Mouse (Mus musculus): Measurements from ENCODE around the gene Dnaaf3. TPM values are rescaled to one million over a fixed set of nuclear protein-coding genes. Genes with fewer than 3 reads are reported as not detected.
"Not testable (repeated sequence)": the region's sequence is repeated elsewhere in the genome, so short reads cannot be mapped to it uniquely, and the experiment has no call there.

Dnaaf3 gene
- 2.9 and 3.2 TPM in 2 replicates for polyA plus RNA-seq (2015; fragmentation: Nextera tagmentation; extraction: Ambion mirVana)

GRCm38 (mm10) chr7:4532005-4532729 lies at the start of gene Dnaaf3:
TSS of gene Dnaaf3 (minus strand) at chr7:4532453.
- Histone ChIP-seq H3K9ac (peak within 1 kb of the TSS; percentile 33), H3K27me3 (no peaks in the 10 kb centered on the region), H3K27ac (no peak within 1 kb of the TSS), H3K36me3 (no peaks in the 10 kb centered on the region), H3K9me3 (no peaks in the 10 kb centered on the region), H3K4me3 (peak within 1 kb of the TSS; percentile 42), H3K4me1 (peaks cover 4% of the 10 kb centered on the region), H3K4me2 (peak within 1 kb of the TSS; percentile 66)
- 5% methylated on average over 28 of the region's 28 CpGs for WGBS
- peak; percentile 89; the same call in 1 of the 2 replicates for ATAC-seq (ENCODE audit: borderline replicate concordance, extremely low read depth, low FRiP score, low TSS enrichment)

GRCm38 (mm10) chr7:4581481-4581880 lies 49.2 kb upstream of the Dnaaf3 start:
- not testable (repeated sequence) for H3K36me3 ChIP-seq; H3K9me3 ChIP-seq; H3K4me1 ChIP-seq; H3K27me3 ChIP-seq; H3K4me2 ChIP-seq; H3K27ac ChIP-seq; H3K4me3 ChIP-seq; ATAC-seq (ENCODE audit: borderline replicate concordance, extremely low read depth, low FRiP score, low TSS enrichment); H3K9ac ChIP-seq
- WGBS: 71% methylated on average over 3 of the region's 3 CpGs

- not testable (repeated sequence) for H3K4me3 ChIP-seq; H3K9me3 ChIP-seq; H3K27ac ChIP-seq; H3K27me3 ChIP-seq; H3K36me3 ChIP-seq; H3K9ac ChIP-seq; H3K4me2 ChIP-seq; H3K4me1 ChIP-seq; ATAC-seq (ENCODE audit: borderline replicate concordance, extremely low read depth, low FRiP score, low TSS enrichment)
- 51% methylated on average over 2 of the region's 2 CpGs for WGBS
Observed at GRCm38 (mm10) chr7:4572361-4572760, 40.1 kb upstream of the Dnaaf3 start.

GRCm38 (mm10) chr7:4562660-4563059 lies 30.4 kb upstream of the Dnaaf3 start:
- Histone ChIP-seq H3K4me3 (no peak overlapping the region), H3K4me2 (no peak overlapping the region), H3K27ac (no peak overlapping the region), H3K36me3 (no peaks in the 10 kb centered on the region), H3K27me3 (no peaks in the 10 kb centered on the region), H3K9ac (no peak overlapping the region), H3K4me1 (no peaks in the 10 kb centered on the region), H3K9me3 (no peaks in the 10 kb centered on the region)
- no peak for ATAC-seq (ENCODE audit: borderline replicate concordance, extremely low read depth, low FRiP score, low TSS enrichment)
- WGBS: 75% methylated on average over 3 of the region's 3 CpGs

GRCm38 (mm10) chr7:4557167-4557560 lies 24.9 kb upstream of the Dnaaf3 start:
- no peak overlapping the region for H3K9ac ChIP-seq
- H3K4me1 ChIP-seq: no peaks in the 10 kb centered on the region
- no peak overlapping the region for H3K4me2 ChIP-seq
- ATAC-seq (ENCODE audit: borderline replicate concordance, extremely low read depth, low FRiP score, low TSS enrichment): no peak
- H3K4me3 ChIP-seq: no peak overlapping the region
- 0 out of 2 replicates have a peak, but pooled peaks cover 3% of the 10 kb centered on the region for H3K27me3 ChIP-seq
- no peaks in the 10 kb centered on the region for H3K9me3 ChIP-seq
- H3K36me3 ChIP-seq: no peaks in the 10 kb centered on the region
- WGBS: 55% methylated on average over 6 of the region's 6 CpGs
- H3K27ac ChIP-seq: no peak overlapping the region

- peak; percentile 73 for ATAC-seq (ENCODE audit: borderline replicate concordance, extremely low read depth, low FRiP score, low TSS enrichment)
- Histone ChIP-seq H3K4me1 (no peaks in the 10 kb centered on the region), H3K9ac (no peak overlapping the region), H3K27ac (no peak overlapping the region), H3K4me3 (no peak overlapping the region), H3K9me3 (no peaks in the 10 kb centered on the region), H3K27me3 (0 out of 2 replicates have a peak, but pooled peaks cover 3% of the 10 kb centered on the region), H3K4me2 (no peak overlapping the region), H3K36me3 (no peaks in the 10 kb centered on the region)
- WGBS: 22% methylated on average over 15 of the region's 15 CpGs
Observed at GRCm38 (mm10) chr7:4556256-4557166, 24.3 kb upstream of the Dnaaf3 start.

- Histone ChIP-seq H3K9ac (peak within 1 kb of the TSS; percentile 30; the same call in 1 of the 2 replicates), H3K4me1 (peaks cover 12% of the 10 kb centered on the region; the same call in 1 of the 2 replicates), H3K27ac (no peak within 1 kb of the TSS), H3K4me3 (peak within 1 kb of the TSS; percentile 26), H3K9me3 (no peaks in the 10 kb centered on the region), H3K27me3 (peaks cover 4% of the 10 kb centered on the region; the same call in 1 of the 2 replicates), H3K4me2 (peak within 1 kb of the TSS; percentile 67), H3K36me3 (no peaks in the 10 kb centered on the region)
- 4% methylated on average over 33 of the region's 33 CpGs for WGBS
- peak; percentile 19; the same call in 1 of the 2 replicates for ATAC-seq (ENCODE audit: borderline replicate concordance, extremely low read depth, low FRiP score, low TSS enrichment)
Observed at GRCm38 (mm10) chr7:4547221-4547641, 15.0 kb upstream of the Dnaaf3 start, which contains the start of gene Syt5. TSS of gene Syt5 (minus strand) at chr7:4547541.

- WGBS: 2% methylated on average over 26 of the region's 26 CpGs
- H3K9me3 ChIP-seq: no peaks in the 10 kb centered on the region
- H3K36me3 ChIP-seq: no peaks in the 10 kb centered on the region
- peak; percentile 63; the same call in 1 of the 2 replicates for ATAC-seq (ENCODE audit: borderline replicate concordance, extremely low read depth, low FRiP score, low TSS enrichment)
- peak overlapping the region; percentile 67 for H3K4me2 ChIP-seq
- no peak overlapping the region for H3K9ac ChIP-seq
- peaks cover 12% of the 10 kb centered on the region; the same call in 1 of the 2 replicates for H3K4me1 ChIP-seq
- H3K27me3 ChIP-seq: peaks cover 4% of the 10 kb centered on the region; the same call in 1 of the 2 replicates
- peak overlapping the region; percentile 26 for H3K4me3 ChIP-seq
- no peak overlapping the region for H3K27ac ChIP-seq
Observed at GRCm38 (mm10) chr7:4546591-4547131, 14.4 kb upstream of the Dnaaf3 start.

- WGBS: 70% methylated on average over 15 of the region's 15 CpGs
- Histone ChIP-seq H3K36me3 (no peaks in the 10 kb centered on the region), H3K4me2 (peak overlapping the region; percentile 67; the same call in 1 of the 2 replicates), H3K9me3 (no peaks in the 10 kb centered on the region), H3K4me1 (peaks cover 12% of the 10 kb centered on the region; the same call in 1 of the 2 replicates), H3K27ac (no peak overlapping the region), H3K27me3 (peaks cover 4% of the 10 kb centered on the region; the same call in 1 of the 2 replicates), H3K4me3 (0 out of 2 replicates have a peak overlapping the region, but pooled peaks have one; percentile 26), H3K9ac (no peak overlapping the region)
- no peak for ATAC-seq (ENCODE audit: borderline replicate concordance, extremely low read depth, low FRiP score, low TSS enrichment)
Observed at GRCm38 (mm10) chr7:4546050-4546449, 13.8 kb upstream of the Dnaaf3 start.

- no peak for ATAC-seq (ENCODE audit: borderline replicate concordance, extremely low read depth, low FRiP score, low TSS enrichment)
Observed at GRCm38 (mm10) chr7:4542013-4542412, 9.8 kb upstream of the Dnaaf3 start.

GRCm38 (mm10) chr7:4541344-4541743 lies 9.1 kb upstream of the Dnaaf3 start:
- WGBS: 56% methylated on average over 5 of the region's 5 CpGs
- no peaks in the 10 kb centered on the region for H3K36me3 ChIP-seq
- H3K27me3 ChIP-seq: peaks cover under 1% of the 10 kb centered on the region; the same call in 1 of the 2 replicates
- no peak overlapping the region for H3K9ac ChIP-seq
- H3K9me3 ChIP-seq: no peaks in the 10 kb centered on the region
- H3K4me1 ChIP-seq: peaks cover under 1% of the 10 kb centered on the region; the same call in 1 of the 2 replicates
- no peak for ATAC-seq (ENCODE audit: borderline replicate concordance, extremely low read depth, low FRiP score, low TSS enrichment)
- no peak overlapping the region for H3K4me2 ChIP-seq
- H3K4me3 ChIP-seq: no peak overlapping the region
- no peak overlapping the region for H3K27ac ChIP-seq

More at GRCm38 (mm10) chr7:4542013-4542412, 9.8 kb upstream of the Dnaaf3 start:
- no peak overlapping the region for H3K9ac ChIP-seq
- H3K27me3 ChIP-seq: peaks cover 4% of the 10 kb centered on the region; the same call in 1 of the 2 replicates
- peaks cover 8% of the 10 kb centered on the region; the same call in 1 of the 2 replicates for H3K4me1 ChIP-seq
- no peaks in the 10 kb centered on the region for H3K36me3 ChIP-seq
- WGBS: 33% methylated on average over 17 of the region's 17 CpGs
- H3K4me2 ChIP-seq: no peak overlapping the region
- H3K4me3 ChIP-seq: no peak overlapping the region
- H3K9me3 ChIP-seq: no peaks in the 10 kb centered on the region
- H3K27ac ChIP-seq: no peak overlapping the region

All from lung, embryonic 15.5 days (tissue).